Mouse (Mus musculus): ENCODE measurements at regions not wholly inside any gene's neighbourhood (a gene's known extent, or its start where the extent isn't known, plus 50 kb on each side); places are given as distances from the start of the nearest gene placed in this dataset.

- WGBS, result 56% methylated on average over 1 of the region's 1 CpGs
- Histone ChIP-seq H3K4me3 (ENCODE audit: low read depth, low read length) (no peak overlapping the region), H3K36me3 (replicated peaks; ENCODE audit: control insufficient read depth, insufficient read depth, low read length) (no peaks in the 10 kb centered on the region), H3K27ac (ENCODE audit: low read depth) (no peak overlapping the region), H3K4me2 (ENCODE audit: low read depth, low read length) (no peak overlapping the region), H3K9me3 (replicated peaks; ENCODE audit: control insufficient read depth, low read length) (no peaks in the 10 kb centered on the region), H3K4me1 (ENCODE audit: control insufficient read depth, insufficient read depth) (peaks cover 2% of the 10 kb centered on the region; the same call in 1 of the 2 replicates), H3K9ac (replicated peaks; ENCODE audit: low read depth, low read length) (no peak overlapping the region), H3K27me3 (ENCODE audit: control insufficient read depth, insufficient read depth, low read length) (no peaks in the 10 kb centered on the region)
- no peak for ATAC-seq (ENCODE audit: insufficient read depth, low read depth)
- no peak for DNase-seq (ENCODE audit: low spot score)
- no peak for TF ChIP-seq CTCF (IDR thresholded peaks at IDR 0.05; ENCODE audit: low read depth)
- TF ChIP-seq EP300 (IDR thresholded peaks at IDR 0.05; ENCODE audit: low read depth), result no peak
These were observed 193.1 kb upstream of the Slco3a1 start for GRCm38 (mm10) chr7:74747704-74748103.

- no peak overlapping the region for H3K9ac ChIP-seq (replicated peaks; ENCODE audit: low read depth, low read length)
- DNase-seq (ENCODE audit: low spot score) (no peak), ATAC-seq (ENCODE audit: insufficient read depth, low read depth) (no peak)
- WGBS, result 74% methylated on average over 6 of the region's 6 CpGs
- no peak overlapping the region for H3K4me3 ChIP-seq (ENCODE audit: low read depth, low read length)
- no peak for TF ChIP-seq CTCF (IDR thresholded peaks at IDR 0.05; ENCODE audit: low read depth)
- TF ChIP-seq EP300 (IDR thresholded peaks at IDR 0.05; ENCODE audit: low read depth), result no peak
- no peaks in the 10 kb centered on the region for H3K27me3 ChIP-seq (ENCODE audit: control insufficient read depth, insufficient read depth, low read length)
- no peak overlapping the region for H3K4me2 ChIP-seq (ENCODE audit: low read depth, low read length)
- H3K36me3 ChIP-seq (replicated peaks; ENCODE audit: control insufficient read depth, insufficient read depth, low read length), result no peaks in the 10 kb centered on the region
- no peaks in the 10 kb centered on the region for H3K4me1 ChIP-seq (ENCODE audit: control insufficient read depth, insufficient read depth)
- H3K27ac ChIP-seq (ENCODE audit: low read depth), result no peak overlapping the region
- H3K9me3 ChIP-seq (replicated peaks; ENCODE audit: control insufficient read depth, low read length), result no peaks in the 10 kb centered on the region
These were observed 180.4 kb upstream of the Slco3a1 start for GRCm38 (mm10) chr7:74734941-74735340.

GRCm38 (mm10) chr7:74726324-74726991 lies 171.9 kb upstream of the Slco3a1 start:
- TF ChIP-seq EP300 (IDR thresholded peaks at IDR 0.05; ENCODE audit: low read depth) (no peak), CTCF (IDR thresholded peaks at IDR 0.05; ENCODE audit: low read depth) (no peak)
- 60% methylated on average over 8 of the region's 8 CpGs for WGBS
- Histone ChIP-seq H3K9me3 (replicated peaks; ENCODE audit: control insufficient read depth, low read length) (no peaks in the 10 kb centered on the region), H3K9ac (replicated peaks; ENCODE audit: low read depth, low read length) (no peak overlapping the region), H3K27me3 (ENCODE audit: control insufficient read depth, insufficient read depth, low read length) (no peaks in the 10 kb centered on the region), H3K4me1 (ENCODE audit: control insufficient read depth, insufficient read depth) (no peaks in the 10 kb centered on the region), H3K4me2 (ENCODE audit: low read depth, low read length) (no peak overlapping the region), H3K27ac (ENCODE audit: low read depth) (no peak overlapping the region), H3K4me3 (ENCODE audit: low read depth, low read length) (no peak overlapping the region), H3K36me3 (replicated peaks; ENCODE audit: control insufficient read depth, insufficient read depth, low read length) (no peaks in the 10 kb centered on the region)
- DNase-seq (ENCODE audit: low spot score) (no peak), ATAC-seq (ENCODE audit: insufficient read depth, low read depth) (no peak)

- no peak overlapping the region for H3K4me2 ChIP-seq (ENCODE audit: low read depth, low read length)
- H3K4me1 ChIP-seq (ENCODE audit: control insufficient read depth, insufficient read depth), result no peaks in the 10 kb centered on the region
- WGBS, result 94% methylated on average over 14 of the region's 14 CpGs
- H3K36me3 ChIP-seq (replicated peaks; ENCODE audit: control insufficient read depth, insufficient read depth, low read length), result no peaks in the 10 kb centered on the region
- ATAC-seq (ENCODE audit: insufficient read depth, low read depth) (no peak), DNase-seq (ENCODE audit: low spot score) (no peak)
- H3K9me3 ChIP-seq (replicated peaks; ENCODE audit: control insufficient read depth, low read length), result no peaks in the 10 kb centered on the region
- H3K9ac ChIP-seq (replicated peaks; ENCODE audit: low read depth, low read length), result no peak overlapping the region
- H3K27me3 ChIP-seq (ENCODE audit: control insufficient read depth, insufficient read depth, low read length), result no peaks in the 10 kb centered on the region
- no peak overlapping the region for H3K27ac ChIP-seq (ENCODE audit: low read depth)
- H3K4me3 ChIP-seq (ENCODE audit: low read depth, low read length), result no peak overlapping the region
- TF ChIP-seq CTCF (IDR thresholded peaks at IDR 0.05; ENCODE audit: low read depth) (no peak), EP300 (IDR thresholded peaks at IDR 0.05; ENCODE audit: low read depth) (no peak)
These were observed 164.7 kb upstream of the Slco3a1 start for GRCm38 (mm10) chr7:74719321-74719720.

- H3K4me3 ChIP-seq (ENCODE audit: low read depth, low read length), result no peak overlapping the region
- H3K36me3 ChIP-seq (replicated peaks; ENCODE audit: control insufficient read depth, insufficient read depth, low read length), result no peaks in the 10 kb centered on the region
- no peak overlapping the region for H3K27ac ChIP-seq (ENCODE audit: low read depth)
- WGBS, result 35% methylated on average over 7 of the region's 7 CpGs
- ATAC-seq (ENCODE audit: insufficient read depth, low read depth) (no peak), DNase-seq (ENCODE audit: low spot score) (no peak)
- no peak for TF ChIP-seq CTCF (IDR thresholded peaks at IDR 0.05; ENCODE audit: low read depth)
- TF ChIP-seq EP300 (IDR thresholded peaks at IDR 0.05; ENCODE audit: low read depth), result no peak
- H3K9ac ChIP-seq (replicated peaks; ENCODE audit: low read depth, low read length), result no peak overlapping the region
- H3K4me1 ChIP-seq (ENCODE audit: control insufficient read depth, insufficient read depth), result no peaks in the 10 kb centered on the region
- no peaks in the 10 kb centered on the region for H3K27me3 ChIP-seq (ENCODE audit: control insufficient read depth, insufficient read depth, low read length)
- no peaks in the 10 kb centered on the region for H3K9me3 ChIP-seq (replicated peaks; ENCODE audit: control insufficient read depth, low read length)
- no peak overlapping the region for H3K4me2 ChIP-seq (ENCODE audit: low read depth, low read length)
These were observed 155.5 kb upstream of the Slco3a1 start for GRCm38 (mm10) chr7:74709993-74710581.

GRCm38 (mm10) chr7:74709006-74709405 lies 154.4 kb upstream of the Slco3a1 start:
- H3K4me2 ChIP-seq (ENCODE audit: low read depth, low read length), result no peak overlapping the region
- H3K27me3 ChIP-seq (ENCODE audit: control insufficient read depth, insufficient read depth, low read length), result no peaks in the 10 kb centered on the region
- 54% methylated on average over 5 of the region's 5 CpGs for WGBS
- no peaks in the 10 kb centered on the region for H3K9me3 ChIP-seq (replicated peaks; ENCODE audit: control insufficient read depth, low read length)
- no peak overlapping the region for H3K27ac ChIP-seq (ENCODE audit: low read depth)
- no peaks in the 10 kb centered on the region for H3K36me3 ChIP-seq (replicated peaks; ENCODE audit: control insufficient read depth, insufficient read depth, low read length)
- no peaks in the 10 kb centered on the region for H3K4me1 ChIP-seq (ENCODE audit: control insufficient read depth, insufficient read depth)
- no peak overlapping the region for H3K4me3 ChIP-seq (ENCODE audit: low read depth, low read length)
- no peak overlapping the region for H3K9ac ChIP-seq (replicated peaks; ENCODE audit: low read depth, low read length)
- ATAC-seq (ENCODE audit: insufficient read depth, low read depth) (no peak), DNase-seq (ENCODE audit: low spot score) (no peak)
- TF ChIP-seq EP300 (IDR thresholded peaks at IDR 0.05; ENCODE audit: low read depth), result no peak
- TF ChIP-seq CTCF (IDR thresholded peaks at IDR 0.05; ENCODE audit: low read depth), result no peak
